Mouse (Mus musculus) kidney, adult 2 months (tissue): ENCODE data around the gene Liph. TPM values are rescaled to one million over a fixed set of nuclear protein-coding genes. Genes with fewer than 3 reads are reported as not detected.
"Not testable (repeated sequence)": the region's sequence is repeated elsewhere in the genome, so short reads cannot be mapped to it uniquely, and the experiment has no call there.

Experiments used
- DNase-seq: peaks from one replicate; pipeline ENCODE4 v3.0.0; 2021
- H3K27ac ChIP-seq: fragments of 200-500 bp; 2 replicates; pipeline ENCODE4 v1.5.1; 2012; ENCODE audit warnings: low read depth, low read length, control low read depth, inconsistent platforms; ENCODE audit not compliant: insufficient read depth
- H3K27me3 ChIP-seq: fragments of 200-500 bp; replicated peaks from 2 replicates; pipeline ENCODE4 v1.6.1; 2012; ENCODE audit warnings: mild to moderate bottlenecking, moderate library complexity, low read length, inconsistent platforms; ENCODE audit not compliant: control insufficient read depth, insufficient read depth
- H3K36me3 ChIP-seq: fragments of 200-500 bp; 2 replicates; pipeline ENCODE4 v1.6.1; 2012; ENCODE audit warnings: mild to moderate bottlenecking, moderate library complexity, low read length, inconsistent platforms; ENCODE audit not compliant: control insufficient read depth, insufficient read depth
- H3K4me1 ChIP-seq: fragments of 200-500 bp; 2 replicates; pipeline ENCODE4 v1.6.1; 2011; ENCODE audit warnings: low read length; ENCODE audit not compliant: control insufficient read depth, insufficient read depth
- H3K4me3 ChIP-seq: fragments of 200-500 bp; 2 replicates; pipeline ENCODE4 v1.5.1; 2011; ENCODE audit warnings: mild to moderate bottlenecking, low read depth, low read length, control low read depth; ENCODE audit not compliant: insufficient read depth
- CTCF ChIP-seq: fragments of 200-500 bp; conservative IDR thresholded peaks from 2 replicates; pipeline ENCODE4 v1.5.1; 2011; ENCODE audit warnings: low read depth, mild to moderate bottlenecking, control low read depth, low read length, moderate library complexity, mixed read lengths; ENCODE audit not compliant: insufficient read depth, insufficient read length
- POLR2A ChIP-seq: fragments of 200-500 bp; IDR thresholded peaks from one replicate; pipeline ENCODE4 v1.6.1; 2011; ENCODE audit warnings: low read depth, low read length, control low read depth
- WGBS: fragments of 180-500 bp; shearing (Covaris S2); methylation state at CpG from one replicate; pipeline ENCODE4 v1.1.7; 2018; 5-methylcytosine and 5-hydroxymethylcytosine counted together
- polyA plus RNA-seq: library from polyadenylated mRNA; depleted of rRNA; stranded (reverse); fragments of >200 nt; gene quantifications from 2 replicates; pipeline ENCODE4 v1.2.3, GENCODE M21; 2012

Gene Liph
- polyA plus RNA-seq, 1 experiment, result 0.45 TPM

GRCm38 (mm10) chr16:21955591-21955990 is 39.9 kb downstream of the Liph start:
- Histone ChIP-seq H3K4me3 (no peak overlapping the region), H3K27me3 (no peaks in the 10 kb centered on the region), H3K36me3 (no peaks in the 10 kb centered on the region), H3K4me1 (no peaks in the 10 kb centered on the region), H3K27ac (no peak overlapping the region)
- TF ChIP-seq POLR2A (no peak), CTCF (no peak)
- no peak for DNase-seq
- WGBS, result 85% methylated on average over 12 of the region's 12 CpGs

GRCm38 (mm10) chr16:21946761-21947715 is 48.4 kb downstream of the Liph start, which contains the start of gene Tmem41a:
TSS of gene Tmem41a (minus strand) at chr16:21947552.
- peak within 1 kb of the TSS; percentile 74 for H3K4me3 ChIP-seq
- DNase-seq, result peak; percentile 95
- H3K27me3 ChIP-seq, result no peaks in the 10 kb centered on the region
- peak within 1 kb of the TSS; percentile 54 for H3K27ac ChIP-seq
- H3K36me3 ChIP-seq, result no peaks in the 10 kb centered on the region
- WGBS, result 2% methylated on average over 63 of the region's 63 CpGs
- peaks cover 3% of the 10 kb centered on the region; the same call in 1 of the 2 replicates for H3K4me1 ChIP-seq
- no peak for TF ChIP-seq POLR2A
- no peak for TF ChIP-seq CTCF

GRCm38 (mm10) chr16:21928471-21928870 is 67.0 kb downstream of the Liph start:
- Histone ChIP-seq H3K27ac (no peak overlapping the region), H3K4me3 (no peak overlapping the region), H3K36me3 (no peaks in the 10 kb centered on the region), H3K27me3 (no peaks in the 10 kb centered on the region), H3K4me1 (no peaks in the 10 kb centered on the region)
- 82% methylated on average over 13 of the region's 13 CpGs for WGBS
- no peak for DNase-seq
- TF ChIP-seq CTCF (no peak), POLR2A (no peak)

- Histone ChIP-seq H3K4me1 (no peaks in the 10 kb centered on the region), H3K36me3 (no peaks in the 10 kb centered on the region; the same call in 1 of the 2 replicates), H3K27ac (no peak overlapping the region), H3K27me3 (no peaks in the 10 kb centered on the region), H3K4me3 (no peak overlapping the region)
- peak; percentile 14 for DNase-seq
- TF ChIP-seq CTCF, result no peak
- WGBS, result 63% methylated on average over 7 of the region's 7 CpGs
Observed at GRCm38 (mm10) chr16:21916681-21917080, 78.8 kb downstream of the Liph start.

GRCm38 (mm10) chr16:21913347-21913746 is 82.1 kb downstream of the Liph start:
- 90% methylated on average over 6 of the region's 6 CpGs for WGBS
- TF ChIP-seq CTCF (no peak), POLR2A (no peak)
- Histone ChIP-seq H3K27ac (no peak overlapping the region), H3K4me1 (no peaks in the 10 kb centered on the region), H3K27me3 (no peaks in the 10 kb centered on the region), H3K4me3 (no peak overlapping the region), H3K36me3 (no peaks in the 10 kb centered on the region; the same call in 1 of the 2 replicates)
- DNase-seq, result no peak

GRCm38 (mm10) chr16:21908906-21909305 is 86.6 kb downstream of the Liph start:
- WGBS, result 55% methylated on average over 7 of the region's 8 CpGs
- peak; percentile 9 for DNase-seq
- H3K27ac ChIP-seq, H3K27me3 ChIP-seq, H3K4me3 ChIP-seq, H3K36me3 ChIP-seq, H3K4me1 ChIP-seq: not testable (repeated sequence)

GRCm38 (mm10) chr16:21906902-21907301 is 88.6 kb downstream of the Liph start:
- Histone ChIP-seq H3K27me3 (no peaks in the 10 kb centered on the region), H3K36me3 (no peaks in the 10 kb centered on the region; the same call in 1 of the 2 replicates), H3K4me3 (no peak overlapping the region), H3K27ac (no peak overlapping the region), H3K4me1 (no peaks in the 10 kb centered on the region)
- WGBS, result 93% methylated on average over 6 of the region's 6 CpGs
- no peak for DNase-seq
- TF ChIP-seq CTCF (no peak), POLR2A (no peak)
